Mouse (Mus musculus): Measurements from ENCODE around the gene Fbxl21. TPM values are rescaled to one million over a fixed set of nuclear protein-coding genes. Genes with fewer than 3 reads are reported as not detected.
A peak's percentile ranks its signal among the peaks of the same experiment; 100 is the strongest.

Fbxl21 gene
- polyA plus RNA-seq, 1 experiment, result 0.20 TPM

- Histone ChIP-seq H3ac (ENCODE audit: control insufficient read depth, insufficient read length) (no peak overlapping the region), H3K4me3 (no peak overlapping the region), H3K27me3 (ENCODE audit: control insufficient read depth, insufficient read depth, insufficient read length) (peaks cover 7% of the 10 kb centered on the region), H3K36me3 (ENCODE audit: control insufficient read depth, insufficient read depth) (no peaks in the 10 kb centered on the region), H3K4me2 (ENCODE audit: low read depth) (no peak overlapping the region), H3K79me2 (ENCODE audit: control insufficient read depth, insufficient read depth) (no peaks in the 10 kb centered on the region)
- TF ChIP-seq MYOD1 (IDR thresholded peaks at IDR 0.05; ENCODE audit: control insufficient read depth in 1 of 3, insufficient read length in 2 of 3, low read depth in 2 of 3) (no peak), REST (IDR thresholded peaks at IDR 0.05; ENCODE audit: insufficient read depth, insufficient read length) (no peak), USF1 (IDR thresholded peaks at IDR 0.05; ENCODE audit: low read depth) (no peak), POLR2AphosphoS2 (IDR thresholded peaks at IDR 0.05; ENCODE audit: insufficient read length, low read depth) (no peak)
Measured at GRCm38 (mm10) chr13:56534931-56535330, 12.7 kb downstream of the Fbxl21 start.

- no peak for TF ChIP-seq MAX (IDR thresholded peaks at IDR 0.05; ENCODE audit: low read depth)
- no peak for TF ChIP-seq CEBPB (IDR thresholded peaks at IDR 0.05; ENCODE audit: insufficient read depth, poor library complexity, severe bottlenecking)
- TF ChIP-seq E2F4 (IDR thresholded peaks at IDR 0.05; ENCODE audit: insufficient read depth), result no peak
- TF ChIP-seq REST (IDR thresholded peaks at IDR 0.05; ENCODE audit: insufficient read depth, insufficient read length), result no peak
- TF ChIP-seq MYOD1 (IDR thresholded peaks at IDR 0.05; ENCODE audit: control insufficient read depth in 1 of 3, insufficient read length in 2 of 3, low read depth in 2 of 3), result no peak
- no peak for TF ChIP-seq USF1 (IDR thresholded peaks at IDR 0.05; ENCODE audit: low read depth)
- no peak for TF ChIP-seq SRF (IDR thresholded peaks at IDR 0.05; ENCODE audit: control insufficient read depth, insufficient read length, low read depth)
- TF ChIP-seq MYOG (IDR thresholded peaks at IDR 0.05; ENCODE audit: control insufficient read depth in 1 of 3, insufficient read depth in 1 of 3, insufficient read length in 2 of 3, low read depth in 2 of 3), result no peak
- no peak for TF ChIP-seq POLR2AphosphoS2 (IDR thresholded peaks at IDR 0.05; ENCODE audit: insufficient read length, low read depth)
- no peak for TF ChIP-seq TCF3 (IDR thresholded peaks at IDR 0.05; ENCODE audit: insufficient read length, low read depth)
- TF ChIP-seq POLR2A (IDR thresholded peaks at IDR 0.05; ENCODE audit: insufficient read length, low read depth), result no peak
- no peak for TF ChIP-seq TCF12 (IDR thresholded peaks at IDR 0.05; ENCODE audit: insufficient read depth, poor library complexity, severe bottlenecking)
- no peak overlapping the region for H3ac ChIP-seq (ENCODE audit: control insufficient read depth, insufficient read length)
- H3K36me3 ChIP-seq (ENCODE audit: control insufficient read depth, insufficient read depth), result no peaks in the 10 kb centered on the region
- H3K4me2 ChIP-seq (ENCODE audit: low read depth), result no peak overlapping the region
- H3K27me3 ChIP-seq (ENCODE audit: control insufficient read depth, insufficient read depth, insufficient read length), result peaks cover 6% of the 10 kb centered on the region
- H3K4me3 ChIP-seq, result no peak overlapping the region
- H3K79me2 ChIP-seq (ENCODE audit: control insufficient read depth, insufficient read depth), result no peaks in the 10 kb centered on the region
Measured at GRCm38 (mm10) chr13:56535570-56535969, 13.3 kb downstream of the Fbxl21 start.

GRCm38 (mm10) chr13:56537026-56537425 is 14.8 kb downstream of the Fbxl21 start:
- no peak for TF ChIP-seq MYOD1 (IDR thresholded peaks at IDR 0.05; ENCODE audit: control insufficient read depth in 1 of 3, insufficient read length in 2 of 3, low read depth in 2 of 3)
- no peak for TF ChIP-seq MAX (IDR thresholded peaks at IDR 0.05; ENCODE audit: low read depth)
- no peak for TF ChIP-seq SRF (IDR thresholded peaks at IDR 0.05; ENCODE audit: control insufficient read depth, insufficient read length, low read depth)
- no peak for TF ChIP-seq TCF12 (IDR thresholded peaks at IDR 0.05; ENCODE audit: insufficient read depth, poor library complexity, severe bottlenecking)
- TF ChIP-seq CEBPB (IDR thresholded peaks at IDR 0.05; ENCODE audit: insufficient read depth, poor library complexity, severe bottlenecking), result no peak
- TF ChIP-seq TCF3 (IDR thresholded peaks at IDR 0.05; ENCODE audit: insufficient read length, low read depth), result no peak
- TF ChIP-seq MYOG (IDR thresholded peaks at IDR 0.05; ENCODE audit: control insufficient read depth in 1 of 3, insufficient read depth in 1 of 3, insufficient read length in 2 of 3, low read depth in 2 of 3), result no peak
- no peak for TF ChIP-seq USF1 (IDR thresholded peaks at IDR 0.05; ENCODE audit: low read depth)
- no peak for TF ChIP-seq POLR2AphosphoS2 (IDR thresholded peaks at IDR 0.05; ENCODE audit: insufficient read length, low read depth)
- TF ChIP-seq REST (IDR thresholded peaks at IDR 0.05; ENCODE audit: insufficient read depth, insufficient read length), result no peak
- TF ChIP-seq POLR2A (IDR thresholded peaks at IDR 0.05; ENCODE audit: insufficient read length, low read depth), result no peak
- no peak for TF ChIP-seq E2F4 (IDR thresholded peaks at IDR 0.05; ENCODE audit: insufficient read depth)
- no peak overlapping the region for H3K4me2 ChIP-seq (ENCODE audit: low read depth)
- no peak overlapping the region for H3K4me3 ChIP-seq
- H3K79me2 ChIP-seq (ENCODE audit: control insufficient read depth, insufficient read depth), result no peaks in the 10 kb centered on the region
- H3ac ChIP-seq (ENCODE audit: control insufficient read depth, insufficient read length), result no peak overlapping the region
- no peaks in the 10 kb centered on the region for H3K27me3 ChIP-seq (ENCODE audit: control insufficient read depth, insufficient read depth, insufficient read length)
- no peaks in the 10 kb centered on the region for H3K36me3 ChIP-seq (ENCODE audit: control insufficient read depth, insufficient read depth)

- no peak for TF ChIP-seq MAX (IDR thresholded peaks at IDR 0.05; ENCODE audit: low read depth)
- peak overlapping the region; percentile 42 for H3K4me2 ChIP-seq (ENCODE audit: low read depth)
- no peak overlapping the region for H3K4me3 ChIP-seq
- no peak overlapping the region for H3ac ChIP-seq (ENCODE audit: control insufficient read depth, insufficient read length)
- no peaks in the 10 kb centered on the region for H3K36me3 ChIP-seq (ENCODE audit: control insufficient read depth, insufficient read depth)
- H3K79me2 ChIP-seq (ENCODE audit: control insufficient read depth, insufficient read depth), result no peaks in the 10 kb centered on the region
- peaks cover 5% of the 10 kb centered on the region for H3K27me3 ChIP-seq (ENCODE audit: control insufficient read depth, insufficient read depth, insufficient read length)
Measured at GRCm38 (mm10) chr13:56539846-56540245, 17.6 kb downstream of the Fbxl21 start.

GRCm38 (mm10) chr13:56543805-56544204 is 21.5 kb downstream of the Fbxl21 start:
- TF ChIP-seq SRF (IDR thresholded peaks at IDR 0.05; ENCODE audit: control insufficient read depth, insufficient read length, low read depth), result no peak
- TF ChIP-seq TCF3 (IDR thresholded peaks at IDR 0.05; ENCODE audit: insufficient read length, low read depth), result no peak
- no peak for TF ChIP-seq CEBPB (IDR thresholded peaks at IDR 0.05; ENCODE audit: insufficient read depth, poor library complexity, severe bottlenecking)
- no peak for TF ChIP-seq USF1 (IDR thresholded peaks at IDR 0.05; ENCODE audit: low read depth)
- Histone ChIP-seq H3K27me3 (ENCODE audit: control insufficient read depth, insufficient read depth, insufficient read length) (peaks cover 5% of the 10 kb centered on the region), H3K79me2 (ENCODE audit: control insufficient read depth, insufficient read depth) (no peaks in the 10 kb centered on the region), H3K4me3 (no peak overlapping the region), H3ac (ENCODE audit: control insufficient read depth, insufficient read length) (no peak overlapping the region), H3K36me3 (ENCODE audit: control insufficient read depth, insufficient read depth) (no peaks in the 10 kb centered on the region), H3K4me2 (ENCODE audit: low read depth) (no peak overlapping the region)

Measured in myocyte (in vitro differentiated cells).